Mouse (Mus musculus): ENCODE measurements around the gene Tmem258. TPM values are rescaled to one million over a fixed set of nuclear protein-coding genes. Genes with fewer than 3 reads are reported as not detected.
A peak's percentile ranks its signal among the peaks of the same experiment; 100 is the strongest.
"Not testable (repeated sequence)": the region's sequence is repeated elsewhere in the genome, so short reads cannot be mapped to it uniquely, and the experiment has no call there.

Gene Tmem258
- polyA plus RNA-seq (2016; fragmentation: Nextera tagmentation; extraction: Ambion mirVana) = 387 and 389 TPM in 2 replicates

DNA sequence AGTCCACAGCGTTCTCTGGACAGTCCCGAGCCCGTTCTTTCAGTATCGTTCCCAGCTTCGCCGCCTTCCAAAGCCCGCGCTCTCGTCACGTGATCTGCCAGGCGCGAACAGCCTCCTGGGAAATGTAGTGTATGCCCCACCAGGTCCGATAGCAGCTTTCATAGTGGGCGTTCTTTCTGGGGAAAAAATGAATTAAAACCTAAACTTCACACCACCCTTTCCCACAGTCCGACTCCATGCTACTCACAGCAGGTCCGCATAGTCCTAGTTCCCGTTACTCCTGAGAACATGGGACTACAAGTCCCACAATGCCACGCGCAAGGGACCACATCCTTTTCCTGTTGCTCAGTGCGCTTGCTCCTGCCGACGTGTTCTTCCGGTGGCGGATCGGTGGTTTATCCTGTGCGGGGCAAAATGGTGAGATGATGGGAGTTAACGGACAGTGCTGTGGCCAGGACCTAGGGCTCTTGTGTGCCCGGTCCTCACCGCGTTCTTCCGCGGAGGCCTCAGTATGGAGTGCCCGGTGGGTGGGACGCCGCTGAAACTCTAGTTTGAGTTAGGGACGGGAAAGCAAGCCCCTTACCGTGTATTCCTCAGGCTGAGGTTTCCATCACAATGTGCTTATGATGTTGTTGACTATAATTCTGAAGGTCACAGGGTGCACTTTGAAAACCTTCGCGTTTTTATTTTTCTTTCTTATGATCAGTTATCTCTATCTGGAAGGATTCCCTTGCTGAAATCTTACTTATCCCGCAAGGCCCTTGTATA lies at the start of gene Tmem258, which contains the start of gene Fen1:
TSS of gene Tmem258 (plus strand) at position 167 of the 768 bp plus-strand sequence.
TSS of gene Fen1 (minus strand) at position 322 of the 768 bp plus-strand sequence.
- Histone ChIP-seq H3K4me1 (replicated peaks) (peaks cover 17% of the 10 kb centered on the region), H3K27ac (peak within 1 kb of the TSS; percentile 99), H3K4me3 (peak within 1 kb of the TSS; percentile 97), H3K27me3 (ENCODE audit: insufficient read depth, poor library complexity, severe bottlenecking) (no peaks in the 10 kb centered on the region), H3K9me3 (no peaks in the 10 kb centered on the region), H3K36me3 (peaks cover 65% of the 10 kb centered on the region)
- DNase-seq (ENCODE audit: low spot score) = peak; percentile 93
- WGBS = under 1% methylated on average over 40 of the region's 40 CpGs

DNA sequence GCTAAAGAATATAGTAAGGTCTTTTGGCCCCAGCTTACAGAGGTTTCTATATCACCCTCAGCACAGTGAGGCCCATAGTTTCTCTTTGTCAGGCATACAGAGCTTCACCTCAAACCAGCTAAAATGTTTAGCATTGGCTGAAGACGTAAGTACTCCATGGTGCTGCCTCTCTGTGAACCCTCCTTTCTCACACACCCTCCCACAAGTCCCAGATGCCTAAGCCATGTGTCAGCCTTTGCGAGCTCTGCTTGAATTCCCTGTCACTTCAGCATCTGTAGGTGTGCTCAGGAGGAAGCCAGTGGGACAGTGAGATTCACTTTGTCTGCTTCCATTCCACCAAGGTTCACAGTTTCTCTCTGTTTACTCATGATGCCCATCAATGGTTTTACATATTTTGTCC lies 46.1 kb upstream of the Tmem258 start:
- Histone ChIP-seq H3K9me3 (0 out of 2 replicates have a peak, but pooled peaks cover 4% of the 10 kb centered on the region), H3K36me3 (no peaks in the 10 kb centered on the region), H3K27ac (no peak overlapping the region), H3K4me1 (replicated peaks) (no peaks in the 10 kb centered on the region), H3K27me3 (ENCODE audit: insufficient read depth, poor library complexity, severe bottlenecking) (no peaks in the 10 kb centered on the region), H3K4me3 (no peak overlapping the region)
- 71% methylated on average over 2 of the region's 2 CpGs for WGBS
- DNase-seq (ENCODE audit: low spot score) = no peak

DNA sequence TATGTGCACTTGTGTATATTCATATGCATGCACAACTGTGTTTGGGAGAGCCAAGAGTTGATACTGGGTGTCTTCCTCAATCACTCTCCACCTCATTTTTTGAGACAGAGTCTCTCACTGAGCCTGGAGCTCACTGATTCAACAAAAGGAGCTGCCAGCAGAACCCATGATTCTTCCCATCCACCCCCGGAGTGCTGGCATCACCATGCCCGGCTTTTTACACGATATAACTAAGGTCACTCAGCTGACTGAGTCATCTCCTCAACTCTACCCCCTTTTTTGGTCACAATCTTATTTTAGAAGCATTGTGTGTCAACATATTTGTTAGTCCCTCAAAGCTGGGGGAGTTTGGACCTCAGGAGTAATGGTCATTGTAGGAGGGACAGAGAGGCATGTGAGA lies 39.9 kb upstream of the Tmem258 start:
- Histone ChIP-seq H3K27ac (no peak overlapping the region), H3K4me1 (replicated peaks) (no peaks in the 10 kb centered on the region), H3K4me3 (no peak overlapping the region), H3K9me3 (0 out of 2 replicates have a peak, but pooled peaks cover 4% of the 10 kb centered on the region), H3K36me3 (no peaks in the 10 kb centered on the region), H3K27me3 (ENCODE audit: insufficient read depth, poor library complexity, severe bottlenecking) (no peaks in the 10 kb centered on the region)
- DNase-seq (ENCODE audit: low spot score) = no peak
- 85% methylated on average over 3 of the region's 3 CpGs for WGBS

DNA sequence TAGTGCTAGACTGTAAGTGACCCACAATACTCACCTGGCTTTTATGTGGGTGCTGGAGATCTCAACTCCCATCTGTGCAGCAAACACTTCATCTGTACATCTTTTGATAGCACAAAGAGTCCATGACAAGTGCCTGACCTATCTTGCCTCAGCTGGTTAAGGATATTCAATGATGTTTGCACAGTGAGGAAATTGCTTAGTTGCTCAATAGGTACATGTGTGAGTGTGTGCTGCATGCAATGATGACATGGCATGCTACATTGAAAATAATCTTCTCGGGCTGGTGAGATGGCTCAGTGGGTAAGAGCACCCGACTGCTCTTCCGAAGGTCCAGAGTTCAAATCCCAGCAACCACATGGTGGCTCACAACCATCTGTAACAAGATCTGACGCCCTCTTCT lies 37.9 kb upstream of the Tmem258 start:
- WGBS = 84% methylated on average over 4 of the region's 4 CpGs
- H3K4me1 ChIP-seq (replicated peaks); H3K27ac ChIP-seq; H3K36me3 ChIP-seq; DNase-seq (ENCODE audit: low spot score); H3K4me3 ChIP-seq; H3K9me3 ChIP-seq; H3K27me3 ChIP-seq (ENCODE audit: insufficient read depth, poor library complexity, severe bottlenecking): not testable (repeated sequence)

DNA sequence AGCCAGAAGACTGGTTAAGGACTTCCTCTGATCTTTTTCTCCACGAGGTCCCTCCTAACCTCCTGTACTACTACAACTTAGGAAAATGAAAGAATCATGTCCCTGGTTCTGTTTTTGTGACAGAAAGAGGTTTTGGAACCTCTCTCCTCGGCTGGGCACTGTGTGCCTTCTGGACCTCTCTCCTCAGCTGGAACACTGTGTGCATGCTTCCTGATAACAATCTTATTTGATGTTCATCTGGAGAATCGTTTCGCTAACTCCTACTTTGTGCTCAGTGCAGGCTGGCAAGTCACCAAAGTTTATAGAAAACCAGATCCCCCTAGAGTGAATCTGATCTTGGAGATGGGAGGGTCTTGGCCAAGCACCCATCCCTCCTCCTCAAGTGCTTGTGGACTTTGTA lies 36.7 kb upstream of the Tmem258 start:
- Histone ChIP-seq H3K27me3 (ENCODE audit: insufficient read depth, poor library complexity, severe bottlenecking) (no peaks in the 10 kb centered on the region), H3K4me1 (replicated peaks) (no peaks in the 10 kb centered on the region), H3K36me3 (no peaks in the 10 kb centered on the region), H3K27ac (no peak overlapping the region), H3K4me3 (no peak overlapping the region), H3K9me3 (0 out of 2 replicates have a peak, but pooled peaks cover 4% of the 10 kb centered on the region)
- no peak for DNase-seq (ENCODE audit: low spot score)
- WGBS = 84% methylated on average over 4 of the region's 4 CpGs

DNA sequence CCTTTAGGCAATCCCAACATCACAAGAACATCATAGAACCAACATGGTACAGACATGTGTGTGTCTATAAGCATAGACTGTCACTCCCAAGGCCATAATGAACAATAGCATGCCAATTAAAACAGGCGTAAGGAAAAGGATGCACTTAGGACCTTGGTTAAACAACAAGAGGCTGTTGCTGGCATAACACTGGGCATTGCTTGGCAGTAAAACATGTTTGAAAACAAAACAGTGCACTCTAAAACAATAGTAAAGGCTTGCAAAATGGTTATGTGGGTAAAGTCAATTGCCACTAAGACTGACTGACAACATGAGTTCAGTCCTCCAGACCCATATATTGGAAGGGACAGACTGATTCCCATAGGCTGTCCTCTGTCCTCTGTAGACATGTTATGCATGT lies 35.9 kb upstream of the Tmem258 start:
- Histone ChIP-seq H3K27ac (no peak overlapping the region), H3K36me3 (no peaks in the 10 kb centered on the region), H3K9me3 (no peaks in the 10 kb centered on the region), H3K4me1 (replicated peaks) (no peaks in the 10 kb centered on the region), H3K27me3 (ENCODE audit: insufficient read depth, poor library complexity, severe bottlenecking) (no peaks in the 10 kb centered on the region), H3K4me3 (no peak overlapping the region)
- no peak for DNase-seq (ENCODE audit: low spot score)
- 90% methylated on average over 1 of the region's 1 CpGs for WGBS

DNA sequence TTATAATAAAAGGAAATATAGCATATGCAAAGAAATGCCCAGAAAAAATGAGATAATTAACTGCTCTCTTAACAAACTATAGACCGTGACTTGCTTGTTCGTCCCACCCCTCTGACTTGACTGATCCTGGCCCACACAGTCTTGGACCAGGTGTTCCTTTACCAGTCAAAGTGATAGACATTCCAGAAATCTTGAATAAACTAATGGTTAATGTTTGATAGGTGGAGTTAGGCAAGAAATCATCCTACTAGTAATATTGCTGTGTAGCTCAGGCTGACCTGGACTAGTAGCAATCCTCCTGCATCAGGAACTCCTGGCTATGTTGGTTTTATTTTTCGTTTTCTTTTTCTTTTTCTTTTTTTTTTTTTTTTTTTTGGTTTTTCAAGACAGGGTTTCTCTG lies 35.4 kb upstream of the Tmem258 start:
- Histone ChIP-seq H3K4me3 (no peak overlapping the region), H3K27ac (no peak overlapping the region), H3K27me3 (ENCODE audit: insufficient read depth, poor library complexity, severe bottlenecking) (no peaks in the 10 kb centered on the region), H3K4me1 (replicated peaks) (no peaks in the 10 kb centered on the region), H3K9me3 (no peaks in the 10 kb centered on the region), H3K36me3 (no peaks in the 10 kb centered on the region)
- WGBS = 85% methylated on average over 3 of the region's 3 CpGs
- no peak for DNase-seq (ENCODE audit: low spot score)

DNA sequence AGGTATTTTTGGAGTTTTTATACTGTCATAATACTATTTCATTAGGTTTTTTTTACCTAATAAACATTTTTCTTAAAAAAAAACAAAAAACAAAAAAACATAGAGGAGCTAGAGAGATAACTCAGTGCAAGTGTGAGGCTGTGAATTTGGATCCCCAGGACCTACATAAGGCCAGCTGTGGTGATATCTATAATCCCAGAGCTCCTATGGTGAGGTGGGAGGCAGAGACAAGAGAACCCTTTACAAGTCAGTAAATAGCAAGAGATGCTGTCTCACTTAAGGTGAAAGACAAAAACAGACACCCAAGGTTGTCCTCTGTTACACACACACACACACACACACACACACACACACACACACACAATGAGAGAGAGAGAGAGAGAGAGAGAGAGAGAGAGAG lies 34.6 kb upstream of the Tmem258 start:
- DNase-seq (ENCODE audit: low spot score) = no peak
- Histone ChIP-seq H3K27ac (no peak overlapping the region), H3K4me3 (no peak overlapping the region), H3K4me1 (replicated peaks) (no peaks in the 10 kb centered on the region), H3K27me3 (ENCODE audit: insufficient read depth, poor library complexity, severe bottlenecking) (no peaks in the 10 kb centered on the region), H3K36me3 (no peaks in the 10 kb centered on the region), H3K9me3 (no peaks in the 10 kb centered on the region)

DNA sequence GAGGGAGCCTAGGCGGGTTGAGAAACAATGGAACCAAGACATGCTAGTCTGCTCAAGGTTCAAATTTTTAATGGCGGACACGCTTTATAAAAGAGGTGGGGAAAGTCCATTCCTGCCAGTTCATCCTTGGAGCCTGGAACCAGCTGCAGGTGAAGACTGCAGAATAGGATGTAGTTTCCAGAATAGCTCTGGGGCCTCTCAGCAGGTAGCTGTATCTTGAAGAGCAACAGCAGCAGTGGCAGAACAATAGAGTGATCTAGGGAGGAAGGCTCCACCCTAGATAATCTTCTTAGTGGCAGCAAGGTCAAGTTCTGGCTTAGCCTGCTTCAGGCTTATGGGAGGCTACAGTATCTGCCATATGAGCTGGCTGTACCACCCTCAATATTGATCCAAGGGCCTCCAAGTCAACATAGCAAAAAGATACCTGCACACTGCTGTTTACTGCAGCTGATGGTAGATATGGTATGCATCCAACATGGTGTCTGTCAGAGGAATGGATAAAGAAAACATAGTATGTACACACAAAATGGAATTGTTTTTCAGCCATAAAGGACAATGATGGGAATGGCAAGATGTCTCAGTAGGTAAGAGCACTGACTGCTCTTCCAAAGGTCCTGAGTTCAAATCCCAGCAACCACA lies 34.0 kb upstream of the Tmem258 start:
- 80% methylated on average over 3 of the region's 3 CpGs for WGBS
- not testable (repeated sequence) for H3K9me3 ChIP-seq; H3K4me3 ChIP-seq; H3K27ac ChIP-seq; H3K36me3 ChIP-seq; H3K4me1 ChIP-seq (replicated peaks); DNase-seq (ENCODE audit: low spot score); H3K27me3 ChIP-seq (ENCODE audit: insufficient read depth, poor library complexity, severe bottlenecking)

DNA sequence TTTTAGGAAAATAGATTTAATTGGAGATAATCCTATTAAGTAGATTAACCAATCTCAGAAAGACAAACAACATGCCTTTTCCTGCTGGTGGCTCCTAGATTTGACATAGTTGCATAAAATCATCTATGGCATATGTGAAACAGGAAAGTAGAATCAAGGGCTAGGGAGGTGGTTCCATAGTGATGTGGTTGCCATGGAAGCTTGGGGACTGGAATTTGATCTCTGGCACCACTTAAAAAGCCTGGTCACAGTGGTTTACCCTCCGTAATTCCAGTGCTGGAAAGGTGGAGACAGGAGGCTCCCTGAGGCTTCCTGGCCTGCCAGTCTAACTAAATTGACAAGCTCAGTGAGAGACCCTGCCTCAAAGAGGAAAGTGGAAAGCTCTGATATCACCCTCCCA lies 33.3 kb upstream of the Tmem258 start:
- no peaks in the 10 kb centered on the region for H3K36me3 ChIP-seq
- WGBS = 20% methylated on average over 1 of the region's 1 CpGs
- DNase-seq (ENCODE audit: low spot score) = no peak
- no peak overlapping the region for H3K27ac ChIP-seq
- H3K27me3 ChIP-seq (ENCODE audit: insufficient read depth, poor library complexity, severe bottlenecking) = no peaks in the 10 kb centered on the region
- H3K4me3 ChIP-seq = no peak overlapping the region
- no peaks in the 10 kb centered on the region for H3K9me3 ChIP-seq
- no peaks in the 10 kb centered on the region for H3K4me1 ChIP-seq (replicated peaks)

DNA sequence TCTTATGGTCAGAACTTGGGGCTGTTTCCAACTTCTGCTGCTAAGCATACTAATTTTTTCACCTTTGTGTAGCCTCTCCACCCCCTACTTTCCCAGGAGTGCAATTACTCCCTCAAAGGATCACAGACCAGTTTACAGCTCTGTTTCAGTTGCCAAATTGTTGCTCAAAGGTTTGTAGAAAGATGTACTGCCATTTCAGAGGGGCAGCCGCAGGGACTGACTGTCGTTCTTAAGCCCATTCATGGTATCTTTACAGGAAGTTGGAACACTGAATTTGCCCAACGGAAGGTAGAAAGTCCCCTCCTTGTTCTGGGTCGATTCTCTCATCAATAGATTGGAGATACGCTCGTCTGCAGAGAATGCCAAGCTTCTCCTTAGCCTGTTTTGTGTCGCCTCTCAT lies 32.5 kb upstream of the Tmem258 start:
- no peak overlapping the region for H3K4me3 ChIP-seq
- no peaks in the 10 kb centered on the region for H3K27me3 ChIP-seq (ENCODE audit: insufficient read depth, poor library complexity, severe bottlenecking)
- no peaks in the 10 kb centered on the region for H3K4me1 ChIP-seq (replicated peaks)
- no peak overlapping the region for H3K27ac ChIP-seq
- H3K9me3 ChIP-seq = no peaks in the 10 kb centered on the region
- WGBS = 87% methylated on average over 7 of the region's 7 CpGs
- H3K36me3 ChIP-seq = no peaks in the 10 kb centered on the region
- no peak for DNase-seq (ENCODE audit: low spot score)

DNA sequence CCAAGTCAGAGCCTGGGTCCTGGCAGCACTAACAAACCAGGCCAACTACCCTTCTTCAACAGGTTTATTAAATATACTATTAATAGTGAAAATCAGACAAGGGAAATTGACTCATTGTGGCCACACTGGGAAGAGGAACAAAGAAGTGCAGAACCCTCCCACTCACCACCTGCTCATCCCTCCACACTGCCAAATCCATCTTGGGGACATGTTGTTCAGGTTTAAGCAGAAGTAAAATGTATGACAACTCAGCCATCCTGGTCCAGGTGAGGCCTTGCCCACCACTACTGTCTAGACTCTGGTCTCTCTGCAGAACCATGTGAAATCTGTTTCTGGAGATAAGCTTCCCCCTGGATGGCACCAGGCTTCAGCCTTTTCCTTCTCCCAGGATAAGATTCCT lies 32.0 kb upstream of the Tmem258 start:
- Histone ChIP-seq H3K27ac (no peak overlapping the region), H3K4me1 (replicated peaks) (peaks cover 2% of the 10 kb centered on the region; the same call in 1 of the 2 replicates), H3K27me3 (ENCODE audit: insufficient read depth, poor library complexity, severe bottlenecking) (no peaks in the 10 kb centered on the region), H3K4me3 (no peak overlapping the region), H3K36me3 (no peaks in the 10 kb centered on the region), H3K9me3 (no peaks in the 10 kb centered on the region)
- DNase-seq (ENCODE audit: low spot score) = no peak

DNA sequence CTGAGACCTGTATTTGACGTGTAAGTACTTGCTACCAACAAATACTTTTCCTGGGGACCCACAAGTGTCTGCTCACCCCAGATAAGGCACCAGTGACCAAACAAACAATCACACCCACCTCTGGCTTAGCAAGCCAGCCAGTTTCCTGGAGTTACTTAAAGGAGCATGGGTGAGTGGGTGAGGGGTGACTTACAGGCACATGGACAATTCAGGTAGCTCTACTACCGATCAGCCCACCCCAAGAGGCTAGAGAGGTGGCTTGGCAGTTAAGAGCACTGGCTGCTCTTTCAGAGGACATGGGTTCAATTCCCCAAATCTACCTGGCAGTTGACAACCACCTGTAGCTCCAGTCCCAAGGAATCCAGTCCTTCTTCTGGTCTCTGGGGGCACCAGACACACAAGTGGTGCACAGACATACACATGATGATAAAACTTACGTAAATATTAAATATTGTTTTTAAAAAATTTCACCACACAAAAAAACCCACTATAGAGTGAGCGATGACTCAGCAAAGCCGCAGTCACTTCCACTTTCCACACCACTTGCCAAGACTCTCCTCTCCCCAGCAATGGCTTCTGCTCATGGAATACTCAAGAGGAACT lies 30.6 kb upstream of the Tmem258 start:
- no peaks in the 10 kb centered on the region for H3K9me3 ChIP-seq
- H3K4me3 ChIP-seq = no peak overlapping the region
- 86% methylated on average over 5 of the region's 5 CpGs for WGBS
- DNase-seq (ENCODE audit: low spot score) = no peak
- peaks cover 4% of the 10 kb centered on the region; the same call in 1 of the 2 replicates for H3K4me1 ChIP-seq (replicated peaks)
- H3K27ac ChIP-seq = no peak overlapping the region
- H3K36me3 ChIP-seq = no peaks in the 10 kb centered on the region
- no peaks in the 10 kb centered on the region for H3K27me3 ChIP-seq (ENCODE audit: insufficient read depth, poor library complexity, severe bottlenecking)

Data from hindbrain, embryonic 10.5 days (tissue).